Mouse (Mus musculus) ovary, postnatal 36 days (tissue): ENCODE data around the gene Hnrnpab.

Source experiments
- DNase-seq: peaks from one replicate; pipeline ENCODE4 v3.0.0; 2022; ENCODE audit warnings: low spot score, mixed read lengths

Hnrnpab gene

GRCm38 (mm10) chr11:51565062-51565461, 41.6 kb downstream of the Hnrnpab start:
- DNase-seq = no peak

GRCm38 (mm10) chr11:51563276-51563675, 43.4 kb downstream of the Hnrnpab start:
- no peak for DNase-seq

- no peak for DNase-seq
Observed at GRCm38 (mm10) chr11:51555066-51555465, 51.6 kb downstream of the Hnrnpab start.

GRCm38 (mm10) chr11:51554590-51554989, 52.1 kb downstream of the Hnrnpab start:
- DNase-seq = no peak

- DNase-seq = no peak
Observed at GRCm38 (mm10) chr11:51552091-51552490, 54.6 kb downstream of the Hnrnpab start.

GRCm38 (mm10) chr11:51551253-51551652, 55.4 kb downstream of the Hnrnpab start:
- no peak for DNase-seq
